Mouse (Mus musculus) lung, postnatal 0 days (tissue): ENCODE results near the gene Rock2. TPM values are rescaled to one million over a fixed set of nuclear protein-coding genes. Genes with fewer than 3 reads are reported as not detected.

Experiments used
- ATAC-seq: fragments of 200-750 bp; cut with Nextera tagmentation; 2 replicates; pipeline ENCODE4 v1.8.0; 2017; ENCODE audit warnings: moderate library complexity
- DNase-seq: peaks from one replicate; pipeline ENCODE4 v3.0.0-alpha.2; 2016; ENCODE audit warnings: low spot score
- H3K27ac ChIP-seq: fragments of 300-500 bp; sonication (generic); 2 replicates; pipeline ENCODE4 v1.5.1; 2014; ENCODE audit warnings: antibody characterized with exemption, mild to moderate bottlenecking, low read length, mixed read lengths
- H3K27me3 ChIP-seq: fragments of 300-500 bp; sonication (generic); replicated peaks from 2 replicates; pipeline ENCODE4 v1.6.1; 2014; ENCODE audit warnings: low read length, mixed read lengths; ENCODE audit not compliant: insufficient read depth
- H3K36me3 ChIP-seq: fragments of 300-500 bp; sonication (generic); 2 replicates; pipeline ENCODE4 v1.6.1; 2014; ENCODE audit warnings: low read length, mixed read lengths; ENCODE audit not compliant: insufficient read depth
- H3K4me1 ChIP-seq: fragments of 300-500 bp; sonication (generic); 2 replicates; pipeline ENCODE4 v1.6.1; 2014; ENCODE audit warnings: antibody characterized with exemption, low read depth, low read length, mixed read lengths; ENCODE audit not compliant: insufficient read depth
- H3K4me2 ChIP-seq: fragments of 300-500 bp; sonication (generic); replicated peaks from 2 replicates; pipeline ENCODE4 v1.6.1; 2014; ENCODE audit warnings: low read depth, mild to moderate bottlenecking, low read length, moderate library complexity, mixed read lengths
- H3K4me3 ChIP-seq: fragments of 300-500 bp; sonication (generic); 2 replicates; pipeline ENCODE4 v1.5.1; 2014; ENCODE audit warnings: low read depth, low read length
- H3K9ac ChIP-seq: fragments of 300-500 bp; sonication (generic); replicated peaks from 2 replicates; pipeline ENCODE4 v1.6.1; 2014; ENCODE audit warnings: low read depth, mild to moderate bottlenecking
- H3K9me3 ChIP-seq: fragments of 300-500 bp; sonication (generic); 2 replicates; pipeline ENCODE4 v1.6.1; 2016; ENCODE audit warnings: low read length, mixed read lengths
- CTCF ChIP-seq: IDR thresholded peaks from 2 replicates; pipeline ENCODE4 v1.5.1; 2016; ENCODE audit warnings: antibody characterized with exemption, mild to moderate bottlenecking
- EP300 ChIP-seq: IDR thresholded peaks from 2 replicates; pipeline ENCODE4 v1.6.1; 2016; ENCODE audit warnings: antibody characterized with exemption, mild to moderate bottlenecking, control low read depth
- WGBS: fragments of 180-500 bp; shearing (Covaris S2); extraction: QIAGEN DNeasy Blood & Tissue Kit; methylation state at CpG from one replicate; pipeline ENCODE4 v1.1.7; 2014; 5-methylcytosine and 5-hydroxymethylcytosine counted together
- polyA plus RNA-seq: library from polyadenylated mRNA; unstranded; fragments of >200 nt; fragmentation: Nextera tagmentation; extraction: Ambion mirVana; gene quantifications from 2 replicates; pipeline ENCODE4 v1.2.1, GENCODE M21; 2015

The Rock2 gene
- polyA plus RNA-seq, 1 experiment from 2014 or later, result 18.2 TPM

GRCm38 (mm10) chr12:16920186-16920860 lies 25.6 kb downstream of the Rock2 start:
- Histone ChIP-seq H3K27ac (no peak overlapping the region), H3K4me1 (peaks cover 4% of the 10 kb centered on the region; the same call in 1 of the 2 replicates), H3K27me3 (no peaks in the 10 kb centered on the region), H3K9me3 (no peaks in the 10 kb centered on the region), H3K4me2 (no peak overlapping the region), H3K9ac (no peak overlapping the region), H3K4me3 (no peak overlapping the region), H3K36me3 (no peaks in the 10 kb centered on the region)
- no peak for TF ChIP-seq CTCF
- peak; percentile 19; the same call in 1 of the 2 replicates for TF ChIP-seq EP300
- ATAC-seq (peak; percentile 80), DNase-seq (peak; percentile 58)

- Histone ChIP-seq H3K9ac (no peak overlapping the region), H3K27ac (no peak overlapping the region), H3K27me3 (no peaks in the 10 kb centered on the region), H3K36me3 (no peaks in the 10 kb centered on the region), H3K4me3 (no peak overlapping the region), H3K9me3 (no peaks in the 10 kb centered on the region), H3K4me1 (no peaks in the 10 kb centered on the region), H3K4me2 (no peak overlapping the region)
- TF ChIP-seq EP300, result no peak
- TF ChIP-seq CTCF, result no peak
- WGBS, result 78% methylated on average over 2 of the region's 2 CpGs
- DNase-seq, result no peak
- no peak for ATAC-seq
Observed at GRCm38 (mm10) chr12:16927889-16928288, 33.2 kb downstream of the Rock2 start.

- 72% methylated on average over 1 of the region's 1 CpGs for WGBS
- no peaks in the 10 kb centered on the region for H3K9me3 ChIP-seq
- TF ChIP-seq CTCF (no peak), EP300 (no peak)
- H3K4me1 ChIP-seq, result no peaks in the 10 kb centered on the region
- H3K4me2 ChIP-seq, result no peak overlapping the region
- no peaks in the 10 kb centered on the region for H3K36me3 ChIP-seq
- H3K4me3 ChIP-seq, result no peak overlapping the region
- DNase-seq (no peak), ATAC-seq (no peak)
- H3K27ac ChIP-seq, result no peak overlapping the region
- H3K9ac ChIP-seq, result no peak overlapping the region
- H3K27me3 ChIP-seq, result no peaks in the 10 kb centered on the region
Observed at GRCm38 (mm10) chr12:16934423-16934822, 39.7 kb downstream of the Rock2 start.

- H3K27me3 ChIP-seq, result no peaks in the 10 kb centered on the region
- no peak overlapping the region for H3K27ac ChIP-seq
- no peaks in the 10 kb centered on the region for H3K9me3 ChIP-seq
- no peak overlapping the region for H3K9ac ChIP-seq
- ATAC-seq, result no peak
- no peak overlapping the region for H3K4me2 ChIP-seq
- H3K36me3 ChIP-seq, result 0 out of 2 replicates have a peak, but pooled peaks cover 8% of the 10 kb centered on the region
- H3K4me1 ChIP-seq, result no peaks in the 10 kb centered on the region
- 76% methylated on average over 3 of the region's 3 CpGs for WGBS
- no peak for TF ChIP-seq CTCF
- no peak for TF ChIP-seq EP300
- no peak for DNase-seq
- H3K4me3 ChIP-seq, result no peak overlapping the region
Observed at GRCm38 (mm10) chr12:16941976-16942375, 47.3 kb downstream of the Rock2 start.

- WGBS, result 83% methylated on average over 6 of the region's 6 CpGs
- no peaks in the 10 kb centered on the region for H3K9me3 ChIP-seq
- H3K4me2 ChIP-seq, result no peak overlapping the region
- H3K27me3 ChIP-seq, result no peaks in the 10 kb centered on the region
- TF ChIP-seq CTCF, result no peak
- TF ChIP-seq EP300, result no peak
- ATAC-seq (no peak), DNase-seq (no peak)
- H3K4me1 ChIP-seq, result no peaks in the 10 kb centered on the region
- H3K36me3 ChIP-seq, result 0 out of 2 replicates have a peak, but pooled peaks cover 11% of the 10 kb centered on the region
- no peak overlapping the region for H3K27ac ChIP-seq
- no peak overlapping the region for H3K9ac ChIP-seq
- no peak overlapping the region for H3K4me3 ChIP-seq
Observed at GRCm38 (mm10) chr12:16948239-16948638, 53.5 kb downstream of the Rock2 start.

- H3K4me3 ChIP-seq, result no peak overlapping the region
- H3K4me2 ChIP-seq, result no peak overlapping the region
- no peaks in the 10 kb centered on the region for H3K9me3 ChIP-seq
- TF ChIP-seq EP300 (no peak), CTCF (peak; percentile 68)
- H3K9ac ChIP-seq, result no peak overlapping the region
- H3K27me3 ChIP-seq, result no peaks in the 10 kb centered on the region
- no peaks in the 10 kb centered on the region for H3K4me1 ChIP-seq
- ATAC-seq, result no peak
- H3K27ac ChIP-seq, result no peak overlapping the region
- peak; percentile 45 for DNase-seq
- peaks cover 13% of the 10 kb centered on the region; the same call in 1 of the 2 replicates for H3K36me3 ChIP-seq
- 61% methylated on average over 1 of the region's 1 CpGs for WGBS
Observed at GRCm38 (mm10) chr12:16958851-16959250, 64.2 kb downstream of the Rock2 start.
